Mouse (Mus musculus) 3T3-L1 (cell line): Measurements from ENCODE around the gene Gm3269.
"Not testable (repeated sequence)": the region's sequence is repeated elsewhere in the genome, so short reads cannot be mapped to it uniquely, and the experiment has no call there.

Experiments
- DNase-seq: peaks from one replicate; pipeline ENCODE4 v3.0.0-alpha.2; 2015; ENCODE audit warnings: low read depth, low spot score

Gene Gm3269

GRCm38 (mm10) chr14:4837806-4838205, at the start of gene Gm3269:
Gene Gm3269 (plus strand): TSS chr14:4838106.
- not testable (repeated sequence) for DNase-seq

GRCm38 (mm10) chr14:4806421-4806820, 31.5 kb upstream of the Gm3269 start:
- not testable (repeated sequence) for DNase-seq

DNA sequence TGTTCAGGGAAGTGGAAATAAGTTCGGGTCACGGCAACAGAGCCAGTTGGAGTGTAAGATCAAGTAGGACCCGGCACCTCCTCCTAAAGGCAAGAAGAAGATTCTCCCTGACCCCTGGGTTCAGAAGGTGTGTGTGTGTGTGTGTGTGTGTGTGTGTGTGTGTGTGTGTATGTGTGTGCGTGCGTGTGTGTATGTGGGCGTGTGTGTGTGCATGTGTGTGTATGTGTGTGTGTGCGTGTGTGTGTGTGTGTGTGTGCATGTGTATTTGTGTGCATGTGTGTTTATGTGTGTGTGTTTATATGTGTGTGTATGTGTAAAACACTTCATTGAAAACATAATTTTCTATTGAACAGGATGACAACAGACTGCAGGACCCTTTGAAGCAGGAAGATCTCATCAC, 16.0 kb upstream of the Gm3269 start:
- not testable (repeated sequence) for DNase-seq

GRCm38 (mm10) chr14:4855299-4855980, 17.5 kb downstream of the Gm3269 start, which contains the start of gene Gm3264:
Gene Gm3264 (plus strand): TSS chr14:4855576.
- DNase-seq: not testable (repeated sequence)

DNA sequence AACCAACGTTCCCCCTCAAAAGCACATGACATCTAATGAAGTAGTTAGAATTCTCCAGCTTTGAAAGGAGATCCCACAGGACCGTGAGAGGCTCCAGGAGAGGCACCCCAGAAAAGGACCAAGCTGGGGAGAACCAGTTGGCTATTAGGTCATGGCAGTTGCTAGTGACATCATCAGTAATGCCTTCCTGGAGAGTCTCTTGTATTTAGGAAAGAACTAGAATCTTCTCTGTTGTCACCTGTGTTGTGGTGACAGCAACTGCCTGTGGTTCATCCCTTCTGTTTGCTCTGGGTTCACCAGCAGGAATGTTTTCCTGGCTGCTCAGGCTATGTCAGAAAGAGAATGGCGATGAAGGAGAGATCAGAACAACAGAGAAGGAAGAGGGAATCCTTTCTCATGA, 54.2 kb downstream of the Gm3269 start, which contains the start of gene Gm3278:
Gene Gm3278, plus strand, starts transcription at position 301 of the 400 bp plus-strand sequence.
- DNase-seq: not testable (repeated sequence)
